Mouse (Mus musculus): ENCODE results near the gene Gm28053. TPM values are rescaled to one million over a fixed set of nuclear protein-coding genes. Genes with fewer than 3 reads are reported as not detected.

Gm28053 gene
- polyA plus RNA-seq, 1 experiment, result not detected

DNA sequence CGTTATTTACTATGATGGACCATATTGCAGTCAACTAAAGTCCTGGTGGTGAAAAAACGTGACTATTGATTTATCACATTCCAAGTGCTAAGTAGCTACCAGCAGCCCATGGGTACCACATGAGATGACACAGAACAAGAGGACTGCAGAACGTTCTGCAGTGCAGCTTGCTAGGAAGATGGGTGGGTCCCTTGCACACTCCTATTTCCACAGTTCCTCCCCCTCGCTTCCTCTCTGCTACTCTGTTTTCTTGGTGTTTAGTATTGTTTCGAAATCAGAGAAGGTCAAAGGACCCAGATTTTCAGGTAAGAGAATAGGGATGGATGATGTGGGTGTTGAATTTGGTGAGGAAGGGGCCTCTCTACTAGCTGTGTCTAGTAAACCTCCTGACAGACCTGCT, 34.1 kb upstream of the Gm28053 start, which contains the start of gene Gimap4:
TSS of gene Gimap4 (plus strand) at position 231 of the 400 bp plus-strand sequence.
- no peaks in the 10 kb centered on the region for H3K4me1 ChIP-seq (ENCODE audit: control insufficient read depth, insufficient read depth, insufficient read length, low read length)
- WGBS, result 52% methylated on average over 5 of the region's 5 CpGs
- no peaks in the 10 kb centered on the region for H3K27me3 ChIP-seq (ENCODE audit: control insufficient read depth, insufficient read depth, low read length)
- peak within 1 kb of the TSS; percentile 28 for H3K4me3 ChIP-seq (ENCODE audit: low read depth, low read length)
- no peaks in the 10 kb centered on the region for H3K36me3 ChIP-seq (ENCODE audit: control insufficient read depth, insufficient read depth, low read length)
- H3K27ac ChIP-seq (ENCODE audit: insufficient read depth, low read depth, low read length), result peak within 1 kb of the TSS; percentile 75
- TF ChIP-seq POLR2A (IDR thresholded peaks at IDR 0.05; ENCODE audit: low read depth, low read length) (no peak), CTCF (IDR thresholded peaks at IDR 0.05; ENCODE audit: extremely low read depth, insufficient read length, insufficient replicate concordance, low read depth, low read length) (no peak)

DNA sequence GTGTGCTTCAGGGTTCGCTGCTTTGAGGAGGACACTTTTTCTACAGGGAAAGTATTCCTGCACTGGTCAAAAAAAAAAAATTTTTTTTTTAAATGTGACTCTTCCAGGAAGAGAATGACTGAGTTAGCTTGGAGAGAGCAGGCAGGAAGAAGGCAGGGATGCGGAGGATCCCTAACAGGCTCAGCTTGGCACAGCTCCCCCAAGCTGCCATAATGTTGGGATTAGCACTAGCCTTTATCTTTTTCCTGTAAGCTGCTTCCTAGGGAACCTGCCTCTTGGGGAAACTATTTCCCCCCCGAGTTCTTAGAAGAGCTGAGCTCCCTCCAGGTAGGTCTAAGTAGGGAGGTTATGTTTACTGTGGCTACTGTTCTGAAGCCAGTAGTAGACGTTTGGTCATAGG, 33.6 kb upstream of the Gm28053 start:
- no peaks in the 10 kb centered on the region for H3K4me1 ChIP-seq (ENCODE audit: control insufficient read depth, insufficient read depth, insufficient read length, low read length)
- no peaks in the 10 kb centered on the region for H3K27me3 ChIP-seq (ENCODE audit: control insufficient read depth, insufficient read depth, low read length)
- WGBS, result 63% methylated on average over 4 of the region's 4 CpGs
- H3K36me3 ChIP-seq (ENCODE audit: control insufficient read depth, insufficient read depth, low read length), result no peaks in the 10 kb centered on the region
- peak overlapping the region; percentile 28 for H3K4me3 ChIP-seq (ENCODE audit: low read depth, low read length)
- TF ChIP-seq POLR2A (IDR thresholded peaks at IDR 0.05; ENCODE audit: low read depth, low read length) (no peak), CTCF (IDR thresholded peaks at IDR 0.05; ENCODE audit: extremely low read depth, insufficient read length, insufficient replicate concordance, low read depth, low read length) (no peak)
- peak overlapping the region; percentile 75 for H3K27ac ChIP-seq (ENCODE audit: insufficient read depth, low read depth, low read length)

DNA sequence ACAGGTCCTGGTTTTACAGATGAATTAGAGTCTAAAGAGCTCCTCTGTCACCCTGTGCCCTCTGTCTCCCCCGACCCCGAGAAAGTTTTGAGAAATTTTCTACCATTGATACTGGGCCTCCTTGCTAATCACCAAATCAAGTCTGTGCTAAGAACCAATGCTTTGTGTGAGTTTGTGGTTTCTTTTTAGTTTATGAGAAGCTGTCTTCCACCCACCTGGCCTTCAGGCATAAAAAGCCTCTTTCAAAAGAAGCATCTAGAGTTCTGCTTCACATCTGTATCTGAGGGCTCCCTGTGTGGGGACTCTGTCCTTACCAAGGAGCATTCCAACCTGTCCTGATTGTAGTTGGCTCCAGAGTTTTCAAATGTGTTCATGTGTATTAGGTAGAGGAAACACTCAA, 33.2 kb upstream of the Gm28053 start:
- Histone ChIP-seq H3K36me3 (ENCODE audit: control insufficient read depth, insufficient read depth, low read length) (no peaks in the 10 kb centered on the region), H3K27ac (ENCODE audit: insufficient read depth, low read depth, low read length) (peak overlapping the region; percentile 75), H3K4me3 (ENCODE audit: low read depth, low read length) (no peak overlapping the region), H3K27me3 (ENCODE audit: control insufficient read depth, insufficient read depth, low read length) (no peaks in the 10 kb centered on the region), H3K4me1 (ENCODE audit: control insufficient read depth, insufficient read depth, insufficient read length, low read length) (no peaks in the 10 kb centered on the region)
- TF ChIP-seq CTCF (IDR thresholded peaks at IDR 0.05; ENCODE audit: extremely low read depth, insufficient read length, insufficient replicate concordance, low read depth, low read length) (no peak), POLR2A (IDR thresholded peaks at IDR 0.05; ENCODE audit: low read depth, low read length) (no peak)
- 71% methylated on average over 2 of the region's 2 CpGs for WGBS

DNA sequence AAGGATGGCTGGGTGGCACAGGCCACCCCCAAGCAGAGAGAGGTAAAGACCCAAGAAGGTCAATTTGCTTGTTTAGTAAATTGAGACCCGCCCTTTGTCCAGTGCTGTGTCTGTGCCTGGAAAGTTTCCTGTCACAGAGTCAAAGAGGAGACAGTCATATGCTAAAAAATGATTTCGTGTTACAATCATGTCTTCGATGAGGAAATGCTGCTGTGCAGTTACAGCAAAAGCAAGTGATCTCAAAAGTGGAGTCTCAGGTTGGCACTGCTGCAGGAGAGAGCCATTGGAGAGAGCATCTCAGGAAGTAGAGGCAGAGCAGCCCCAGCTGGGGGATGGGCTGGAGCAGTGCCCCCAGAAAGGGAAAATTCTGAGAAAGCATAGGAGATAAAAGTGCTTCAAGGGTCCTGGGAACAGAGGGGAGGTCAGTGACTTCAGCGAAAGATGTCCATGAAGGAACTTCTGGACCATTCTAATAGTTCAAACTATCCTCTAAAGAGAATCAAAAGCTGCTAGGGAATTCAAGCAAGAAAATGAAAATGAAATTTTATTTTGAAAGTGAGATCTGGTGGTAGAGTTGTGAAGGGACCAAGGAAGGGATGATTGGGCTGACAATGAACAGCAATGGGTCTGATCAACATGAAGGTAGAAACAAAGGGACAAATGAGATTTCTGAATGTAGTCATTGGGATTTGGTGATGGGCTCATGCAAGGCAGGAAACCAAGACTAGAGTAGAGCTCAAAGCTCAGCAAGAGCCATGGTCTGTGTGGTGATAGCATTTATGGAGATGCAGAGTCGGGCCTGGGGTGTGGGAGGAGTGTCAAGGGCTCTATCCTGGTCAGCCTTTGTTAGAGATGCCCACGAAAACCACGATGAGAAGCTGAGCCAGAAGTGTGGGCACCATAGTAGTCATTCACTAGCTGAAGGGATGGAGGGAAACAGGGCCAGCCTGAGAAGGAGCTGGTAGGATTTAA, 32.4 kb upstream of the Gm28053 start:
- H3K36me3 ChIP-seq (ENCODE audit: control insufficient read depth, insufficient read depth, low read length), result no peaks in the 10 kb centered on the region
- peak overlapping the region; percentile 75 for H3K27ac ChIP-seq (ENCODE audit: insufficient read depth, low read depth, low read length)
- H3K4me3 ChIP-seq (ENCODE audit: low read depth, low read length), result peak overlapping the region; percentile 43
- TF ChIP-seq CTCF (IDR thresholded peaks at IDR 0.05; ENCODE audit: extremely low read depth, insufficient read length, insufficient replicate concordance, low read depth, low read length) (no peak), POLR2A (IDR thresholded peaks at IDR 0.05; ENCODE audit: low read depth, low read length) (no peak)
- 79% methylated on average over 7 of the region's 7 CpGs for WGBS
- H3K27me3 ChIP-seq (ENCODE audit: control insufficient read depth, insufficient read depth, low read length), result no peaks in the 10 kb centered on the region
- no peaks in the 10 kb centered on the region for H3K4me1 ChIP-seq (ENCODE audit: control insufficient read depth, insufficient read depth, insufficient read length, low read length)

DNA sequence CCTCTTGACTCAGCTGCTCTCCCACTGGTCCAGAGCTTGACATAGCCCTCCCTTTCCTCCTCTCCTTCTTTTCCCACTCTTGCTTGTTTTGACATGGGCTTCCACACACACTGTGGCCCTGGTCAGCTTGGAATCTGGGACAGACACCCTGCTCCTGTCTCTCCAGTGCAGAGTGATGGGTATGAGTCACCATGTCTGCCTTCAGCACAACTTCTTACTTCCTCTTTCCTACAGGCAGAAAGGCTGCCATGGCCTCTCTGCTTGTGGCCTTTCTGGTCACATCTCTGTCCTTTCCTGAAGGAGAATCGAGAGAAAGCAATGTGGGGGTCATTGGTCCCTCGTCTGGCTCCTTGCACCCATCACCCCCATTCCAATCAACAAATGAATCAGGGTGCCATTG, 31.3 kb upstream of the Gm28053 start:
- Histone ChIP-seq H3K36me3 (ENCODE audit: control insufficient read depth, insufficient read depth, low read length) (no peaks in the 10 kb centered on the region), H3K4me3 (ENCODE audit: low read depth, low read length) (peak overlapping the region; percentile 38), H3K27me3 (ENCODE audit: control insufficient read depth, insufficient read depth, low read length) (no peaks in the 10 kb centered on the region), H3K4me1 (ENCODE audit: control insufficient read depth, insufficient read depth, insufficient read length, low read length) (no peaks in the 10 kb centered on the region), H3K27ac (ENCODE audit: insufficient read depth, low read depth, low read length) (peak overlapping the region; percentile 75)
- WGBS, result 57% methylated on average over 2 of the region's 2 CpGs
- TF ChIP-seq POLR2A (IDR thresholded peaks at IDR 0.05; ENCODE audit: low read depth, low read length) (no peak), CTCF (IDR thresholded peaks at IDR 0.05; ENCODE audit: extremely low read depth, insufficient read length, insufficient replicate concordance, low read depth, low read length) (no peak)

DNA sequence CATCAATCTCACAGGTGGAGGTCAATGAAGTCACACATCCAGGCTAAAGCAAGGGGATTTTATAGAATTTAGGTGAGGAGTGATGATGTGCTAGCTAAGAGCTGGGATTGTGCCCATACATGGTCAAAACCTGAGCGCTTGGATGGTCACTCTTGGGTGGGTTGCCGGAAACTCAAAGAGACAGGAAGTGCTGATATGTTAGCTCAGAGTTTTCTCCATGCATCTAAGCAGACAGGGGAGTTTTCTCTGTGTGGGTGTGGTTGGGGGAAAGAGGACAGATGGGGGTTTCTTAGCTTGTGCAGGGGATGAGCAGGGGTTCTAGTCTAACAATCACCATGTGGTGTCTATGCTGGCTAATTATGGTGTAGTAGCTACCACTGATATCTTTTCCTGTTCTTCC, 29.1 kb upstream of the Gm28053 start:
- WGBS, result 87% methylated on average over 2 of the region's 2 CpGs
- no peak for TF ChIP-seq POLR2A (IDR thresholded peaks at IDR 0.05; ENCODE audit: low read depth, low read length)
- no peak for TF ChIP-seq CTCF (IDR thresholded peaks at IDR 0.05; ENCODE audit: extremely low read depth, insufficient read length, insufficient replicate concordance, low read depth, low read length)
- Histone ChIP-seq H3K4me1 (ENCODE audit: control insufficient read depth, insufficient read depth, insufficient read length, low read length) (no peaks in the 10 kb centered on the region), H3K4me3 (ENCODE audit: low read depth, low read length) (no peak overlapping the region), H3K27ac (ENCODE audit: insufficient read depth, low read depth, low read length) (peak overlapping the region; percentile 43; the same call in 1 of the 2 replicates), H3K36me3 (ENCODE audit: control insufficient read depth, insufficient read depth, low read length) (no peaks in the 10 kb centered on the region), H3K27me3 (ENCODE audit: control insufficient read depth, insufficient read depth, low read length) (no peaks in the 10 kb centered on the region)

DNA sequence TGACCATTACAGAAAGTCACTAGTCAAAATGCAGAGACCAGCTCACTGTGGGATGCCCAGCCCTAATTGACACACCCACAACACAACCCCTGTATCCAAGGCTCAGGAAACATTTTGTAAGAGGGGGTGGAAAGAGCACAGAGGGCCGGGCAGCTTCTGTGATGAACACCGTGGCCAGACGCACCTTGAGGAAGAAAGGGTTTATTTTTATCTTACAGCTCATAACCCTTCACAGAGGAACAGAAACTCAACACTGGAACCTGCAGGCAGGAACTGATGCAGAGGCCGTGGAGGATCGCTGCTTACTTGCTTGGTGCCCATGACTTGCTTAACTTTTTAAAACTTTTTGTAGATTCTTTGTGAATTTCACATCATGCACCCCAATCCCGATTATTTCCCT, 25.4 kb upstream of the Gm28053 start:
- H3K27ac ChIP-seq (ENCODE audit: insufficient read depth, low read depth, low read length), result peak overlapping the region; percentile 57; the same call in 1 of the 2 replicates
- WGBS, result 69% methylated on average over 6 of the region's 6 CpGs
- H3K36me3 ChIP-seq (ENCODE audit: control insufficient read depth, insufficient read depth, low read length), result no peaks in the 10 kb centered on the region
- H3K4me1 ChIP-seq (ENCODE audit: control insufficient read depth, insufficient read depth, insufficient read length, low read length), result no peaks in the 10 kb centered on the region; the same call in 1 of the 2 replicates
- TF ChIP-seq POLR2A (IDR thresholded peaks at IDR 0.05; ENCODE audit: low read depth, low read length), result peak; percentile 30; the same call in 1 of the 2 replicates
- TF ChIP-seq CTCF (IDR thresholded peaks at IDR 0.05; ENCODE audit: extremely low read depth, insufficient read length, insufficient replicate concordance, low read depth, low read length), result no peak
- no peaks in the 10 kb centered on the region for H3K27me3 ChIP-seq (ENCODE audit: control insufficient read depth, insufficient read depth, low read length)
- H3K4me3 ChIP-seq (ENCODE audit: low read depth, low read length), result no peak overlapping the region
